Mouse (Mus musculus): Measurements from ENCODE around the gene Bfsp1. TPM values are rescaled to one million over a fixed set of nuclear protein-coding genes. Genes with fewer than 3 reads are reported as not detected.

Bfsp1 gene
- total and polyA plus RNA-seq, 3 experiments: 2.7 to 3.4 TPM; not detected in 1

- no peaks in the 10 kb centered on the region for H3K9me3 ChIP-seq (replicated peaks; ENCODE audit: insufficient read depth, low read length)
- H3K79me2 ChIP-seq (ENCODE audit: control insufficient read depth, insufficient read depth, low read length, poor library complexity): no peaks in the 10 kb centered on the region
- DNase-seq (ENCODE audit: low read depth, low spot score): no peak
- peaks cover 0 to 5% of the 10 kb centered on the region in 2 experiments; a peak in 1 of 4 replicates for H3K36me3 ChIP-seq (ENCODE audit: control insufficient read depth in 1 of 2, insufficient read depth in 2 of 2, low read length in 2 of 2)
- H3K27ac ChIP-seq (ENCODE audit: control insufficient read depth, low read depth, low read length): no peak overlapping the region
- H3K4me3 ChIP-seq (ENCODE audit: control insufficient read depth in 1 of 2, insufficient read depth in 1 of 2, low read depth in 2 of 2, low read length in 2 of 2): no peak overlapping the region
- no peaks in the 10 kb centered on the region; a peak in 1 of 4 replicates for H3K27me3 ChIP-seq (ENCODE audit: control insufficient read depth in 1 of 2, insufficient read depth in 2 of 2, low read length in 2 of 2)
- TF ChIP-seq MAX (IDR thresholded peaks at IDR 0.05; ENCODE audit: low read length) (no peak), KAT2A (conservative IDR thresholded peaks at IDR 0.05; ENCODE audit: low read depth, low read length) (no peak), ZKSCAN1 (IDR thresholded peaks at IDR 0.05; ENCODE audit: low read depth, low read length) (no peak), RCOR1 (IDR thresholded peaks at IDR 0.05; ENCODE audit: low read depth, low read length) (no peak), NELFE (IDR thresholded peaks at IDR 0.05; ENCODE audit: low read depth, low read length) (no peak), ZMIZ1 (IDR thresholded peaks at IDR 0.05; ENCODE audit: low read depth, low read length) (no peak), TCF12 (IDR thresholded peaks at IDR 0.05; ENCODE audit: low read depth, low read length) (no peak), MAZ (IDR thresholded peaks at IDR 0.05; ENCODE audit: low read depth, low read length) (no peak), NRF1 (IDR thresholded peaks at IDR 0.05; ENCODE audit: insufficient read depth, low read depth, low read length, poor library complexity, severe bottlenecking) (no peak), CHD2 (IDR thresholded peaks at IDR 0.05; ENCODE audit: low read length) (no peak), UBTF (IDR thresholded peaks at IDR 0.05; ENCODE audit: borderline replicate concordance, insufficient read depth, low read depth, low read length) (no peak), SMC3 (IDR thresholded peaks at IDR 0.05; ENCODE audit: low read depth, low read length) (no peak), ELF1 (IDR thresholded peaks at IDR 0.05; ENCODE audit: low read depth, low read length) (no peak), GABPA (IDR thresholded peaks at IDR 0.05; ENCODE audit: low read depth, low read length) (no peak), ZC3H11A (IDR thresholded peaks at IDR 0.05; ENCODE audit: low read depth, low read length) (no peak), POLR2AphosphoS2 (IDR thresholded peaks at IDR 0.05; ENCODE audit: low read length) (no peak), HCFC1 (IDR thresholded peaks at IDR 0.05; ENCODE audit: low read depth, low read length) (no peak), CHD1 (IDR thresholded peaks at IDR 0.05; ENCODE audit: low read depth, low read length) (no peak), MXI1 (IDR thresholded peaks at IDR 0.05; ENCODE audit: low read depth, low read length) (no peak)
- H3K4me1 ChIP-seq (ENCODE audit: control insufficient read depth in 1 of 2, insufficient read depth in 2 of 2, low read length in 2 of 2): peaks cover 0 to 4% of the 10 kb centered on the region in 2 experiments; a peak in 2 of 4 replicates
- no peak overlapping the region for H3K9ac ChIP-seq (ENCODE audit: control insufficient read depth, low read depth, low read length, poor library complexity, severe bottlenecking)
Measured at GRCm38 (mm10) chr2:143899470-143900220, 36.7 kb upstream of the Bfsp1 start.
